Mouse (Mus musculus) limb, embryonic 10.5 days (tissue): ENCODE data around the gene St6galnac3. TPM values are rescaled to one million over a fixed set of nuclear protein-coding genes. Genes with fewer than 3 reads are reported as not detected.

Experiments
- DNase-seq: peaks from one replicate; pipeline ENCODE4 v3.0.0-alpha.2; 2017; ENCODE audit warnings: low spot score
- H3K27ac ChIP-seq: fragments of 300-500 bp; sonication (generic); 2 replicates; pipeline ENCODE4 v1.5.1; 2016; ENCODE audit warnings: mild to moderate bottlenecking
- H3K27me3 ChIP-seq: fragments of 300-500 bp; sonication (generic); 2 replicates; pipeline ENCODE4 v1.6.1; 2016; ENCODE audit warnings: low read depth, mild to moderate bottlenecking; ENCODE audit not compliant: poor library complexity, severe bottlenecking
- H3K36me3 ChIP-seq: fragments of 300-500 bp; sonication (generic); 2 replicates; pipeline ENCODE4 v1.6.1; 2016; ENCODE audit warnings: mild to moderate bottlenecking, moderate library complexity
- H3K4me1 ChIP-seq: fragments of 300-500 bp; sonication (generic); 2 replicates; pipeline ENCODE4 v1.6.1; 2016
- H3K4me3 ChIP-seq: fragments of 300-500 bp; sonication (generic); 2 replicates; pipeline ENCODE4 v1.5.1; 2016; ENCODE audit warnings: mild to moderate bottlenecking, moderate library complexity
- H3K9me3 ChIP-seq: fragments of 300-500 bp; sonication (generic); replicated peaks from 2 replicates; pipeline ENCODE4 v1.6.1; 2016; ENCODE audit warnings: mild to moderate bottlenecking
- WGBS: fragments of 180-500 bp; shearing (Covaris S2); methylation state at CpG from one replicate; pipeline ENCODE4 v1.1.7; 2016; 5-methylcytosine and 5-hydroxymethylcytosine counted together
- polyA plus RNA-seq: library from polyadenylated mRNA; unstranded; fragments of >200 nt; fragmentation: Nextera tagmentation; extraction: Ambion mirVana; gene quantifications from 2 replicates; pipeline ENCODE4 v1.2.1, GENCODE M21; 2016

Gene St6galnac3
- polyA plus RNA-seq, 1 experiment from 2014 or later = 53.3 TPM

GRCm38 (mm10) chr3:153344979-153345378 lies 380.0 kb downstream of the St6galnac3 start:
- H3K27ac ChIP-seq = no peak overlapping the region
- no peak overlapping the region for H3K4me3 ChIP-seq
- H3K9me3 ChIP-seq = no peaks in the 10 kb centered on the region
- no peak for DNase-seq
- no peaks in the 10 kb centered on the region for H3K27me3 ChIP-seq
- no peaks in the 10 kb centered on the region for H3K4me1 ChIP-seq
- no peaks in the 10 kb centered on the region for H3K36me3 ChIP-seq
- 85% methylated on average over 5 of the region's 5 CpGs for WGBS

- H3K4me3 ChIP-seq = no peak overlapping the region
- no peaks in the 10 kb centered on the region for H3K36me3 ChIP-seq
- no peaks in the 10 kb centered on the region for H3K4me1 ChIP-seq
- H3K27ac ChIP-seq = no peak overlapping the region
- no peaks in the 10 kb centered on the region for H3K27me3 ChIP-seq
- no peak for DNase-seq
- WGBS = 91% methylated on average over 2 of the region's 2 CpGs
- H3K9me3 ChIP-seq = no peaks in the 10 kb centered on the region
Measured at GRCm38 (mm10) chr3:153339940-153340339, 385.0 kb downstream of the St6galnac3 start.

DNA sequence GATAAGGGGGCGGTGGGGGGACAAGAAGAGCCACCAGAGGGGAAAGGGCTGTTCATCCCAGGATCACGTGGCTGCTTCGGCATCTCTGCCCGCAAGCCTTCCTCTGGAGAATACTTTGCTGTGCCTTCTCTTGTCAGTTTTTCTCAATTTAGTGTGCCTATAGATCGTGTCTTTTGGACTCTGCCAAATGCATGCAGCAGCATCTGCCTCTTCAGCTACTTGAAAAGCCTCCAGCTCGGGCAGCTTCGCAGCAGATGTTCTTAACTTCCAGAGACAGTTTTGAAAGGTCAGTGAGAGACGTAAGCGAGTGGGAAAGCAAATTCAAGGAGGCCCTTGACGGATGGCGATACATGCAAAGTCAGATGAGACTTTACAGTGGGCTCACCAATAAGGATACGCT lies 385.9 kb downstream of the St6galnac3 start:
- Histone ChIP-seq H3K27ac (no peak overlapping the region), H3K4me3 (no peak overlapping the region), H3K27me3 (no peaks in the 10 kb centered on the region), H3K9me3 (no peaks in the 10 kb centered on the region), H3K36me3 (no peaks in the 10 kb centered on the region), H3K4me1 (no peaks in the 10 kb centered on the region)
- no peak for DNase-seq
- 85% methylated on average over 12 of the region's 12 CpGs for WGBS

DNA sequence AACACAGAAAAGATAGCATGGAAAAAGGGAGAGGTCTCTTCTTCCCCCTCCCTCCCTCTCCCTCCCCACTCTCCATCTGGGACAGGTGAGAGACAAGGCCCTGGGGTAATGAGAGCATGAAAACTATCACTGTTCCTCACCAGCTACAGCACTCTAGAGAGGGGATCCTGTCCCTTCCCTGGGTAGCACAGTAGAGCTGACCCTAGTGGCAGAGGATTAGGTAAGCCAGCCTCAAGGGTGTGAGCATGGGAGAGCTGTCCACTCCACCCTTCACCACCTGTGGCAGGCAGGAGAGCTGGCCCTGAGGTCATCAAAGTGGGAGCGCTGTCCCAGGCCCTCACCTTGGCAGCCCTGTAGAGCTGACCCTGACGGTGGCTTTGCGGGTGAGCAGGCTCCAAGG lies 387.2 kb downstream of the St6galnac3 start:
- DNase-seq = no peak
- no peaks in the 10 kb centered on the region for H3K4me1 ChIP-seq
- no peaks in the 10 kb centered on the region for H3K9me3 ChIP-seq
- H3K27ac ChIP-seq = no peak overlapping the region
- no peaks in the 10 kb centered on the region for H3K27me3 ChIP-seq
- WGBS = 90% methylated on average over 3 of the region's 3 CpGs
- H3K4me3 ChIP-seq = no peak overlapping the region
- H3K36me3 ChIP-seq = no peaks in the 10 kb centered on the region

- H3K4me1 ChIP-seq = no peaks in the 10 kb centered on the region
- H3K27ac ChIP-seq = no peak overlapping the region
- H3K27me3 ChIP-seq = no peaks in the 10 kb centered on the region
- no peaks in the 10 kb centered on the region for H3K9me3 ChIP-seq
- no peak for DNase-seq
- WGBS = 82% methylated on average over 2 of the region's 2 CpGs
- H3K4me3 ChIP-seq = no peak overlapping the region
- no peaks in the 10 kb centered on the region for H3K36me3 ChIP-seq
Measured at GRCm38 (mm10) chr3:153337221-153337620, 387.8 kb downstream of the St6galnac3 start.

GRCm38 (mm10) chr3:153334152-153334825 lies 390.7 kb downstream of the St6galnac3 start:
- Histone ChIP-seq H3K9me3 (no peaks in the 10 kb centered on the region), H3K36me3 (no peaks in the 10 kb centered on the region), H3K27me3 (no peaks in the 10 kb centered on the region), H3K4me1 (no peaks in the 10 kb centered on the region), H3K27ac (no peak overlapping the region), H3K4me3 (no peak overlapping the region)
- 58% methylated on average over 5 of the region's 5 CpGs for WGBS
- DNase-seq = no peak

- no peak for DNase-seq
- 75% methylated on average over 3 of the region's 3 CpGs for WGBS
- Histone ChIP-seq H3K9me3 (no peaks in the 10 kb centered on the region), H3K27ac (no peak overlapping the region), H3K4me1 (peaks cover 6% of the 10 kb centered on the region; the same call in 1 of the 2 replicates), H3K4me3 (no peak overlapping the region), H3K36me3 (no peaks in the 10 kb centered on the region), H3K27me3 (no peaks in the 10 kb centered on the region)
Measured at GRCm38 (mm10) chr3:153324307-153324706, 400.7 kb downstream of the St6galnac3 start.

- Histone ChIP-seq H3K4me3 (no peak overlapping the region), H3K4me1 (peaks cover 6% of the 10 kb centered on the region; the same call in 1 of the 2 replicates), H3K27me3 (no peaks in the 10 kb centered on the region), H3K36me3 (no peaks in the 10 kb centered on the region), H3K9me3 (no peaks in the 10 kb centered on the region), H3K27ac (no peak overlapping the region)
- no peak for DNase-seq
- 82% methylated on average over 8 of the region's 8 CpGs for WGBS
Measured at GRCm38 (mm10) chr3:153323446-153323845, 401.5 kb downstream of the St6galnac3 start.

DNA sequence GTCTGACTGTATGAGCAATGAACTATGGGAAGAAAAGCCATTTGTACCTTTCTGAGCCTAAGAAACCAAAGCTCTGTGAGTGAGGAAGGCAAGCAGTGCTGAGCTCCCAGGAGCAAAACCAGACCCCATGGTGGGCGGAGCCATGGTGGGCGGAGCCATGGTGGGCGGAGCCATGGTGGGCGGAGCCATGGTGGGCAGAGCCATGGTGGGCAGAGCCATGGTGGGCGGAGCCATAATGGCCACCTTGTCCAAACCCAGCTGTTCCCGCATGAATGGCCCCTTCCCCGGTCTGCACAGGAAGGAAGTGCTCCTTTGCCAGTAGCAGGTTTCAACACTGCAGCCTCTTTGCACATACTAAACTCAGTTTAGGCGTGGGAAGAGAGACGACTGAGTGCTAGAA lies 411.4 kb downstream of the St6galnac3 start:
- Histone ChIP-seq H3K36me3 (no peaks in the 10 kb centered on the region), H3K27ac (no peak overlapping the region), H3K4me1 (no peaks in the 10 kb centered on the region), H3K27me3 (no peaks in the 10 kb centered on the region), H3K9me3 (no peaks in the 10 kb centered on the region), H3K4me3 (no peak overlapping the region)
- WGBS = 77% methylated on average over 9 of the region's 9 CpGs
- DNase-seq = no peak

GRCm38 (mm10) chr3:153313167-153313566 lies 411.8 kb downstream of the St6galnac3 start:
- Histone ChIP-seq H3K36me3 (no peaks in the 10 kb centered on the region), H3K27me3 (no peaks in the 10 kb centered on the region), H3K9me3 (no peaks in the 10 kb centered on the region), H3K27ac (no peak overlapping the region), H3K4me3 (no peak overlapping the region), H3K4me1 (no peaks in the 10 kb centered on the region)
- 95% methylated on average over 9 of the region's 9 CpGs for WGBS
- DNase-seq = no peak

DNA sequence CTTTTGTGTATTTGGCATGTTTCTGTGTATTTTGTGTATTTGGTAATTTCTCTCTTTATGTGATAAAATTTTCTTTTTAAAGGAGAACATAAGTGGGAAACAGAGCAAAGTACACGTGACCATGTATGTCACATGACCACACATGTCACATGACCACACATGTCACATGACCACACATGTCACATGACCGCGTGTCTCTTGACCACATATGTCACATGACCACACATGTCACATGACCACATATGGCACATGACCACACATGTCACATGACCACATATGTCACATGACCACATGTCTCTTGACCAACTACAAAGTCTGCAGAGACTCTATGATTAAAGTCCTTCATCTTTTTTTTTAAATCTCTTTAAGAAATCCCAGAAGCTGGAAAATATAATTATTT lies 413.0 kb downstream of the St6galnac3 start:
- no peak for DNase-seq
- no peaks in the 10 kb centered on the region for H3K9me3 ChIP-seq
- no peaks in the 10 kb centered on the region for H3K27me3 ChIP-seq
- no peak overlapping the region for H3K27ac ChIP-seq
- 92% methylated on average over 3 of the region's 3 CpGs for WGBS
- no peak overlapping the region for H3K4me3 ChIP-seq
- H3K4me1 ChIP-seq = no peaks in the 10 kb centered on the region
- H3K36me3 ChIP-seq = no peaks in the 10 kb centered on the region

GRCm38 (mm10) chr3:153308379-153308778 lies 416.6 kb downstream of the St6galnac3 start:
- WGBS = 85% methylated on average over 4 of the region's 4 CpGs
- no peak overlapping the region for H3K4me3 ChIP-seq

DNA sequence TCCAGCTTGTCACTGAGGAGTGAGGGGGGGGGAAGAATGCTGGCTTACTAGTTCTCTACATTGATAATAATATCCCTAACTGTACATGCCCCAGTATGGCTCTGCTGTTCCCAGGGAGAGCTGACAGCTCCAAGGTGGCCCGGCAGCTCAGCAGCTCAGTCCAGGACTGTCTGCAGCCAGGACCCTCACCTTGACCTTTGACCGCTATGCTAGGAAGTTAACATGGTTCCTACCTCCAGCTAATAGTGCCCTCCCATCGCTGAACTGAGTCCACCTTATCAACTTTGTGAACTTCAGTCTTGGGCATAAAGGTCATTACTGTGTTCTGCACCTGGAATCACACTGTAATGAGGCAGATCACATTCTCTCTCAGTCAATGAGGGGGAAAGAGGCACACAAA lies 419.8 kb downstream of the St6galnac3 start:
- WGBS = 77% methylated on average over 3 of the region's 3 CpGs
- H3K4me3 ChIP-seq = no peak overlapping the region

More at GRCm38 (mm10) chr3:153308379-153308778, 416.6 kb downstream of the St6galnac3 start:
- Histone ChIP-seq H3K27ac (no peak overlapping the region), H3K27me3 (no peaks in the 10 kb centered on the region), H3K4me1 (peaks cover 2% of the 10 kb centered on the region; the same call in 1 of the 2 replicates), H3K9me3 (no peaks in the 10 kb centered on the region), H3K36me3 (no peaks in the 10 kb centered on the region)
- DNase-seq = no peak

DNA sequence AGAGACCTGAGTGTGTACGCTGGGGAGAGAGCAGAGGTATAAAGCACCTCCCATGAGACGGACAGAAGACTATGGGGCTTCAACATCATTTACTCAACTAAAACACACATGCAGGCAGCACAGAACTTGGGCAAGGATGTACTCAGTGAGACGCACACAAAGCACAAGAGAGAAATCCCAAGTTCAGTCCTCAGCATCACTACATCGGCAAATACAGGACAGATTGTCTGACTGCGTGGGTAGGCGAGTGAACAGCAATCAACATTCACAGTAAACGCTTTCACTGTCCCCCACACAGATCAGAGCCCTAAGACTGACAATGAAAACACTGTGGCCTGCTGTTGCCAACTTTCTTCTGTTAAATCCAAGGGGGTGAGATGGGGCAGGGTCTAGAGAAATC lies 422.6 kb downstream of the St6galnac3 start:
- H3K9me3 ChIP-seq = no peaks in the 10 kb centered on the region
- no peak overlapping the region for H3K4me3 ChIP-seq
- H3K27me3 ChIP-seq = no peaks in the 10 kb centered on the region
- H3K4me1 ChIP-seq = peaks cover 12% of the 10 kb centered on the region; the same call in 1 of the 2 replicates
- WGBS = 93% methylated on average over 7 of the region's 7 CpGs
- H3K27ac ChIP-seq = no peak overlapping the region
- no peak for DNase-seq
- H3K36me3 ChIP-seq = no peaks in the 10 kb centered on the region

More for the DNA sequence above, 419.8 kb downstream of the St6galnac3 start:
- Histone ChIP-seq H3K27me3 (no peaks in the 10 kb centered on the region), H3K4me1 (peaks cover 12% of the 10 kb centered on the region; the same call in 1 of the 2 replicates), H3K27ac (no peak overlapping the region), H3K36me3 (no peaks in the 10 kb centered on the region), H3K9me3 (no peaks in the 10 kb centered on the region)
- DNase-seq = no peak
